Mouse (Mus musculus) MEL (cell line): ENCODE results near the gene Zfp512. TPM values are rescaled to one million over a fixed set of nuclear protein-coding genes. Genes with fewer than 3 reads are reported as not detected.

Experiments used
- DNase-seq: peaks from one replicate; pipeline ENCODE4 v3.0.0; 2011; ENCODE audit warnings: low read depth, low spot score
- H3K27ac ChIP-seq: 2 replicates; pipeline ENCODE4 v1.5.1; 2012; ENCODE audit warnings: low read depth, mild to moderate bottlenecking, control low read depth, low read length, moderate library complexity; ENCODE audit not compliant: control insufficient read depth
- H3K27me3 ChIP-seq, 2 experiments: fragments of 150-350 bp in 1 of 2; sonication (generic) in 1 of 2; 2 replicates each; pipeline ENCODE4 v1.6.1; 2012; ENCODE audit warnings: low read length in 2 of 2, mild to moderate bottlenecking in 2 of 2, improper control_type of control experiment in 1 of 2, moderate library complexity in 1 of 2; ENCODE audit not compliant: insufficient read depth in 2 of 2, control insufficient read depth in 1 of 2
- H3K36me3 ChIP-seq, 2 experiments: 2 replicates each; pipeline ENCODE4 v1.6.1; 2012 to 2014; ENCODE audit warnings: low read length in 2 of 2, improper control_type of control experiment in 1 of 2, inconsistent platforms in 1 of 2, mild to moderate bottlenecking in 1 of 2; ENCODE audit not compliant: insufficient read depth in 2 of 2, control insufficient read depth in 1 of 2
- H3K4me1 ChIP-seq, 2 experiments: fragments of 150-350 bp in 1 of 2; sonication (generic) in 1 of 2; 2 replicates each; pipeline ENCODE4 v1.6.1; 2012; ENCODE audit warnings: low read length in 2 of 2, improper control_type of control experiment in 1 of 2, mild to moderate bottlenecking in 1 of 2; ENCODE audit not compliant: insufficient read depth in 2 of 2, control insufficient read depth in 1 of 2
- H3K4me3 ChIP-seq, 2 experiments: fragments of 150-350 bp in 1 of 2; sonication (generic) in 1 of 2; 2 replicates each; pipeline ENCODE4 v1.5.1; 2012; ENCODE audit warnings: low read depth in 2 of 2, low read length in 2 of 2, mild to moderate bottlenecking in 2 of 2, moderate library complexity in 2 of 2, control low read depth in 1 of 2, improper control_type of control experiment in 1 of 2; ENCODE audit not compliant: control insufficient read depth in 1 of 2, insufficient read depth in 1 of 2
- H3K79me2 ChIP-seq: 2 replicates; pipeline ENCODE4 v1.6.1; 2012; ENCODE audit warnings: mild to moderate bottlenecking, low read length, moderate library complexity; ENCODE audit not compliant: control insufficient read depth, poor library complexity, insufficient read depth
- H3K9ac ChIP-seq: 2 replicates; pipeline ENCODE4 v1.6.1; 2012; ENCODE audit warnings: low read depth, mild to moderate bottlenecking, control low read depth, low read length, moderate library complexity; ENCODE audit not compliant: control insufficient read depth, poor library complexity, severe bottlenecking
- H3K9me3 ChIP-seq: fragments of 150-350 bp; sonication (generic); replicated peaks from 2 replicates; pipeline ENCODE4 v1.6.1; 2012; ENCODE audit warnings: mild to moderate bottlenecking, low read length, improper control_type of control experiment, moderate library complexity; ENCODE audit not compliant: insufficient read depth
- BHLHE40 ChIP-seq: IDR thresholded peaks from 2 replicates; pipeline ENCODE4 v1.6.1; 2012; ENCODE audit warnings: low read depth, mild to moderate bottlenecking, inconsistent platforms, low read length, improper control_type of control experiment, borderline replicate concordance
- CHD1 ChIP-seq: IDR thresholded peaks from 2 replicates; pipeline ENCODE4 v1.6.1; 2012; ENCODE audit warnings: low read depth, mild to moderate bottlenecking, inconsistent platforms, low read length, improper control_type of control experiment
- CHD2 ChIP-seq: IDR thresholded peaks from 2 replicates; pipeline ENCODE4 v1.6.1; 2011; ENCODE audit warnings: low read length, improper control_type of control experiment
- CTCF ChIP-seq, 3 experiments: IDR thresholded peaks in 2 of 3; conservative IDR thresholded peaks in 1 of 3; 2 replicates each; pipeline ENCODE4 v1.5.1; 2011 to 2012; ENCODE audit warnings: low read length in 3 of 3, low read depth in 2 of 3, mild to moderate bottlenecking in 2 of 3, improper control_type of control experiment in 1 of 3, inconsistent platforms in 1 of 3, mixed read lengths in 1 of 3, moderate library complexity in 1 of 3; ENCODE audit not compliant: control insufficient read depth in 1 of 3, insufficient read depth in 1 of 3, poor library complexity in 1 of 3, severe bottlenecking in 1 of 3
- E2F4 ChIP-seq: IDR thresholded peaks from 2 replicates; pipeline ENCODE4 v1.6.1; 2011; ENCODE audit warnings: low read depth, low read length, improper control_type of control experiment, borderline replicate concordance
- ELF1 ChIP-seq: IDR thresholded peaks from 2 replicates; pipeline ENCODE4 v1.6.1; 2014; ENCODE audit warnings: low read depth, mild to moderate bottlenecking, inconsistent platforms, low read length, improper control_type of control experiment, moderate library complexity
- ETS1 ChIP-seq: IDR thresholded peaks from 2 replicates; pipeline ENCODE4 v1.6.1; 2012; ENCODE audit warnings: low read depth, mild to moderate bottlenecking, inconsistent platforms, low read length, improper control_type of control experiment, moderate library complexity
- GABPA ChIP-seq: IDR thresholded peaks from 2 replicates; pipeline ENCODE4 v1.6.1; 2012; ENCODE audit warnings: low read depth, mild to moderate bottlenecking, inconsistent platforms, low read length, improper control_type of control experiment, moderate library complexity
- HCFC1 ChIP-seq: IDR thresholded peaks from 2 replicates; pipeline ENCODE4 v1.6.1; 2012; ENCODE audit warnings: low read depth, mild to moderate bottlenecking, inconsistent platforms, low read length, improper control_type of control experiment, moderate library complexity
- JUND ChIP-seq: IDR thresholded peaks from 2 replicates; pipeline ENCODE4 v1.6.1; 2011; ENCODE audit warnings: low read depth, mild to moderate bottlenecking, improper control_type of control experiment, low read length
- MAFK ChIP-seq: IDR thresholded peaks from 2 replicates; pipeline ENCODE4 v1.6.1; 2011; ENCODE audit warnings: low read depth, mild to moderate bottlenecking, low read length, improper control_type of control experiment, borderline replicate concordance
- MAX ChIP-seq: IDR thresholded peaks from 2 replicates; pipeline ENCODE4 v1.6.1; 2011; ENCODE audit warnings: low read length, improper control_type of control experiment
- MYB ChIP-seq: IDR thresholded peaks from 2 replicates; pipeline ENCODE4 v1.6.1; 2011; ENCODE audit warnings: mild to moderate bottlenecking, low read depth, low read length, improper control_type of control experiment
- NELFE ChIP-seq: IDR thresholded peaks from 2 replicates; pipeline ENCODE4 v1.6.1; 2011; ENCODE audit warnings: low read depth, low read length, improper control_type of control experiment
- NRF1 ChIP-seq: IDR thresholded peaks from 2 replicates; pipeline ENCODE4 v1.6.1; 2014; ENCODE audit warnings: low read depth, mild to moderate bottlenecking, inconsistent platforms, low read length, improper control_type of control experiment, moderate library complexity; ENCODE audit not compliant: poor library complexity, insufficient read depth, severe bottlenecking
- POLR2A ChIP-seq, 2 experiments: IDR thresholded peaks; 2 replicates each; pipeline ENCODE4 v1.6.1; 2011 to 2012; ENCODE audit warnings: low read length in 2 of 2, mild to moderate bottlenecking in 2 of 2, control low read depth in 1 of 2, improper control_type of control experiment in 1 of 2, low read depth in 1 of 2, moderate library complexity in 1 of 2; ENCODE audit not compliant: control insufficient read depth in 1 of 2, insufficient read depth in 1 of 2, poor library complexity in 1 of 2
- POLR2AphosphoS2 ChIP-seq: IDR thresholded peaks from 2 replicates; pipeline ENCODE4 v1.6.1; 2011; ENCODE audit warnings: low read length, improper control_type of control experiment
- POLR2AphosphoS5 ChIP-seq: IDR thresholded peaks from 2 replicates; pipeline ENCODE4 v1.6.1; 2012; ENCODE audit warnings: low read depth, borderline replicate concordance, mild to moderate bottlenecking, inconsistent platforms, low read length, moderate library complexity, mixed read lengths
- RAD21 ChIP-seq: IDR thresholded peaks from 2 replicates; pipeline ENCODE4 v1.6.1; 2011; ENCODE audit warnings: mild to moderate bottlenecking, low read depth, low read length, improper control_type of control experiment
- RCOR1 ChIP-seq: IDR thresholded peaks from 2 replicates; pipeline ENCODE4 v1.6.1; 2012; ENCODE audit warnings: low read depth, mild to moderate bottlenecking, inconsistent platforms, low read length, improper control_type of control experiment
- SIN3A ChIP-seq: IDR thresholded peaks from 2 replicates; pipeline ENCODE4 v1.6.1; 2012; ENCODE audit warnings: low read length, improper control_type of control experiment, inconsistent platforms
- SMC3 ChIP-seq: IDR thresholded peaks from 2 replicates; pipeline ENCODE4 v1.6.1; 2011; ENCODE audit warnings: low read depth, low read length, improper control_type of control experiment
- TAL1 ChIP-seq: IDR thresholded peaks from 2 replicates; pipeline ENCODE4 v1.6.1; 2012; ENCODE audit warnings: mild to moderate bottlenecking, inconsistent platforms, low read length, moderate library complexity, mixed read lengths
- USF1 ChIP-seq: IDR thresholded peaks from 2 replicates; pipeline ENCODE4 v1.6.1; 2014; ENCODE audit warnings: low read depth, mild to moderate bottlenecking, inconsistent platforms, low read length, improper control_type of control experiment, moderate library complexity
- ZNF384 ChIP-seq: IDR thresholded peaks from 2 replicates; pipeline ENCODE4 v1.6.1; 2012; ENCODE audit warnings: low read depth, mild to moderate bottlenecking, inconsistent platforms, low read length, improper control_type of control experiment
- polyA plus RNA-seq, 2 experiments: library from polyadenylated mRNA; stranded (reverse) in 1 of 2; unstranded in 1 of 2; fragments of >175 nt in 1 of 2; fragments of >200 nt in 1 of 2; gene quantifications; 2 replicates each; pipeline versions ENCODE4 v1.2.1 to v1.2.4; 2012; ENCODE audit warnings: low replicate concordance in 2 of 2, low read depth in 1 of 2; ENCODE audit not compliant: insufficient read length in 2 of 2, insufficient read depth in 1 of 2, missing spikeins in 1 of 2
- total RNA-seq: library from RNA; depleted of rRNA; stranded (reverse); fragments of 300-350 nt; gene quantifications from 2 replicates; pipeline ENCODE4 v1.2.3, GENCODE M21; 2012

The Zfp512 gene
- total and polyA plus RNA-seq, 3 experiments = 36.6 to 47.0 TPM; not detected in 1

GRCm38 (mm10) chr5:31470334-31470733 is 18.1 kb downstream of the Zfp512 start:
- peak; percentile 80 for DNase-seq
- peaks cover 0 to 11% of the 10 kb centered on the region in 2 experiments; a peak in 2 of 4 replicates for H3K36me3 ChIP-seq

GRCm38 (mm10) chr5:31480536-31480935 is 28.3 kb downstream of the Zfp512 start:
- Histone ChIP-seq H3K27me3 (no peaks in the 10 kb centered on the region), H3K27ac (no peak overlapping the region), H3K36me3 (peaks cover 0 to 3% of the 10 kb centered on the region in 2 experiments; a peak in 1 of 4 replicates), H3K9me3 (no peaks in the 10 kb centered on the region), H3K9ac (no peak overlapping the region), H3K4me3 (no peak overlapping the region), H3K79me2 (no peaks in the 10 kb centered on the region), H3K4me1 (no peaks in the 10 kb centered on the region)
- TF ChIP-seq MYB = no peak
- no peak for TF ChIP-seq RAD21
- TF ChIP-seq USF1 = no peak
- no peak for TF ChIP-seq NELFE
- TF ChIP-seq GABPA = no peak
- TF ChIP-seq TAL1 = no peak
- TF ChIP-seq MAFK = no peak
- no peak for TF ChIP-seq NRF1
- TF ChIP-seq CHD1 = no peak
- TF ChIP-seq HCFC1 = no peak
- no peak for TF ChIP-seq JUND
- no peak for DNase-seq

More at GRCm38 (mm10) chr5:31470334-31470733, 18.1 kb downstream of the Zfp512 start:
- Histone ChIP-seq H3K27ac (no peak overlapping the region), H3K79me2 (no peaks in the 10 kb centered on the region), H3K9ac (no peak overlapping the region)
- TF ChIP-seq POLR2AphosphoS2 (no peak), CTCF (IDR thresholded peaks at IDR 0.05 in 2 of 3, conservative IDR thresholded peaks at IDR 0.05 in 1 of 3; ENCODE audit: control insufficient read depth in 1 of 3, insufficient read depth in 1 of 3, low read depth in 2 of 3, low read length in 3 of 3, poor library complexity in 1 of 3, severe bottlenecking in 1 of 3) (peak; percentile 68 to 83 (median 81)), USF1 (no peak), SMC3 (peak; percentile 84), CHD1 (no peak), RAD21 (peak; percentile 57), GABPA (no peak)
- TF ChIP-seq, all 39 proteins: peak for 3
- H3K9me3 ChIP-seq = no peaks in the 10 kb centered on the region
- H3K4me3 ChIP-seq = no peak overlapping the region
- no peaks in the 10 kb centered on the region for H3K27me3 ChIP-seq
- H3K4me1 ChIP-seq = no peaks in the 10 kb centered on the region

- H3K27me3 ChIP-seq = no peaks in the 10 kb centered on the region
- H3K4me3 ChIP-seq = no peak within 1 kb of the TSS
- no peak for TF ChIP-seq ETS1
- TF ChIP-seq ELF1 = no peak
- TF ChIP-seq POLR2A (IDR thresholded peaks at IDR 0.05; ENCODE audit: control insufficient read depth in 1 of 2, insufficient read depth in 1 of 2, low read depth in 1 of 2, low read length in 2 of 2, poor library complexity in 1 of 2) = no peak
- no peak for TF ChIP-seq RCOR1
- TF ChIP-seq BHLHE40 = no peak
- no peak for TF ChIP-seq POLR2AphosphoS5
- TF ChIP-seq ZNF384 = no peak
- TF ChIP-seq RAD21 = no peak
- TF ChIP-seq MAX = no peak
- no peak for TF ChIP-seq E2F4
- TF ChIP-seq CHD2 = no peak
- no peak for TF ChIP-seq SIN3A
These were observed 33.2 kb downstream of the Zfp512 start, which contains the start of gene 4930548H24Rik for GRCm38 (mm10) chr5:31485440-31485839. Gene 4930548H24Rik, plus strand, starts transcription at chr5:31485740.

More at GRCm38 (mm10) chr5:31485440-31485839, 33.2 kb downstream of the Zfp512 start, which contains the start of gene 4930548H24Rik:
- H3K9me3 ChIP-seq = no peaks in the 10 kb centered on the region
- peaks cover 0 to 7% of the 10 kb centered on the region in 2 experiments; a peak in 2 of 4 replicates for H3K4me1 ChIP-seq
- H3K79me2 ChIP-seq = no peaks in the 10 kb centered on the region
- DNase-seq = no peak
- H3K27ac ChIP-seq = no peak within 1 kb of the TSS
- H3K36me3 ChIP-seq = peaks cover 0 to 2% of the 10 kb centered on the region in 2 experiments; a peak in 2 of 4 replicates
- H3K9ac ChIP-seq = no peak within 1 kb of the TSS
